21 mouse cellular contexts compared by ENCODE assay signal in genomic region chr2:152349205-152349604, GRCm38 (mm10). TPM values are rescaled to one million over a fixed set of nuclear protein-coding genes. Genes with fewer than 3 reads are reported as not detected.
DNase-seq lines count a peak whose midpoint lies in the region; ATAC-seq and TF ChIP-seq lines count a peak whose summit lies in the region.
"Had no signal": no experiment of that assay in that cellular context is flagged by ENCODE, and none has a peak within 500 bp of the region (broad histone marks: within the 10 kb centered on the region; RNA-seq: fewer than 3 reads in every experiment).

No protein-coding gene starts in this region.

- TF ChIP-seq CTCF in ES-Bruce4 (IDR thresholded peaks at IDR 0.05; ENCODE audit: low read depth, low read length), result no peak
- no peak for TF ChIP-seq CTCF in embryonic fibroblast, embryonic 13.5 days (IDR thresholded peaks at IDR 0.05; ENCODE audit: borderline replicate concordance, insufficient read depth, low read length)

- H3K9me3 ChIP-seq in forebrain, embryonic 10.5 days, result no peaks in the 10 kb centered on the region
- H3K9me3 ChIP-seq in forebrain, embryonic 15.5 days, result no peaks in the 10 kb centered on the region
- H3K9me3 ChIP-seq in ES-Bruce4 (replicated peaks; ENCODE audit: control insufficient read depth, insufficient read depth, low read length, poor library complexity, severe bottlenecking), result no peaks in the 10 kb centered on the region
- H3K9me3 ChIP-seq in liver, embryonic 15.5 days (replicated peaks), result no peaks in the 10 kb centered on the region
- H3K9me3 ChIP-seq: midbrain, embryonic 13.5 days; neural tube, embryonic 15.5 days had no signal

- no peak for DNase-seq in forebrain, embryonic 10.5 days (ENCODE audit: extremely low spot score, low spot score)
- no peak for DNase-seq in embryo, embryonic 11 days
- DNase-seq in testis, postnatal 14 days (ENCODE audit: low spot score), result no peak
- DNase-seq: cerebellum, postnatal 36 days; gastrocnemius, postnatal 25 days; thymus, postnatal 36 days had no signal

- 80% methylated on average over 6 of the region's 6 CpGs for WGBS in forebrain, embryonic 10.5 days
- WGBS in forebrain, embryonic 15.5 days, result 74% methylated on average over 6 of the region's 6 CpGs
- WGBS in liver, embryonic 15.5 days (ENCODE audit: insufficient replicate concordance), result 61% methylated on average over 6 of the region's 6 CpGs

- H3K4me1 ChIP-seq in forebrain, embryonic 10.5 days, result peaks cover 14% of the 10 kb centered on the region
- peaks cover 5% of the 10 kb centered on the region for H3K4me1 ChIP-seq in forebrain, embryonic 15.5 days
- no peaks in the 10 kb centered on the region for H3K4me1 ChIP-seq in ES-Bruce4 (ENCODE audit: control insufficient read depth, insufficient read depth, low read length)
- H3K4me1 ChIP-seq in embryonic fibroblast, embryonic 13.5 days (ENCODE audit: control insufficient read depth, insufficient read depth, low read length), result peaks cover 15% of the 10 kb centered on the region
- H3K4me1 ChIP-seq in liver, embryonic 15.5 days (replicated peaks), result peaks cover 50% of the 10 kb centered on the region

- no peak overlapping the region for H3K4me3 ChIP-seq in forebrain, embryonic 10.5 days
- H3K4me3 ChIP-seq in forebrain, embryonic 15.5 days, result no peak overlapping the region
- peak overlapping the region; percentile 32 for H3K4me3 ChIP-seq in ES-Bruce4 (ENCODE audit: low read depth, low read length)
- H3K4me3 ChIP-seq in embryonic fibroblast, embryonic 13.5 days (ENCODE audit: insufficient read depth, low read length), result no peak overlapping the region
- no peak overlapping the region for H3K4me3 ChIP-seq in liver, embryonic 15.5 days (replicated peaks)
- H3K4me3 ChIP-seq: erythroblast, embryonic 14.5 days; left cerebral cortex, adult 2 months; midbrain, embryonic 13.5 days; neural tube, embryonic 15.5 days had no signal

- no peak overlapping the region for H3K4me2 ChIP-seq in forebrain, embryonic 15.5 days (replicated peaks)
- no peak overlapping the region for H3K4me2 ChIP-seq in liver, embryonic 15.5 days
- H3K4me2 ChIP-seq: midbrain, embryonic 13.5 days; neural tube, embryonic 15.5 days had no signal

- no peak for ATAC-seq in forebrain, embryonic 15.5 days (replicated peaks)
- ATAC-seq in liver, embryonic 15.5 days (ENCODE audit: insufficient read depth), result no peak
- no peak for ATAC-seq in megakaryocyte, adult 5-6 weeks (ENCODE audit: poor library complexity, severe bottlenecking)
- ATAC-seq: forebrain, embryonic 14.5 days; midbrain, embryonic 13.5 days had no signal

- no peak for TF ChIP-seq POLR2A in ES-Bruce4 (IDR thresholded peaks at IDR 0.05; ENCODE audit: insufficient read depth, low read length)
- TF ChIP-seq POLR2A in embryonic fibroblast, embryonic 13.5 days (IDR thresholded peaks at IDR 0.05; ENCODE audit: low read depth, low read length), result no peak

- peak; percentile 75; the same call in 1 of the 2 replicates for TF ChIP-seq EP300 in ES-Bruce4 (IDR thresholded peaks at IDR 0.05; ENCODE audit: insufficient read depth, low read depth, low read length)

- H3K27me3 ChIP-seq in forebrain, embryonic 10.5 days (ENCODE audit: poor library complexity, severe bottlenecking), result peaks cover 17% of the 10 kb centered on the region
- H3K27me3 ChIP-seq in forebrain, embryonic 15.5 days, result 0 out of 2 replicates have a peak, but pooled peaks cover 6% of the 10 kb centered on the region
- H3K27me3 ChIP-seq in ES-Bruce4 (ENCODE audit: control insufficient read depth, insufficient read depth, low read length, poor library complexity, severe bottlenecking), result no peaks in the 10 kb centered on the region
- H3K27me3 ChIP-seq in liver, embryonic 15.5 days, result no peaks in the 10 kb centered on the region
- H3K27me3 ChIP-seq: Patski had no signal

- H3K36me3 ChIP-seq in forebrain, embryonic 10.5 days (replicated peaks), result no peaks in the 10 kb centered on the region
- H3K36me3 ChIP-seq in forebrain, embryonic 15.5 days, result no peaks in the 10 kb centered on the region
- H3K36me3 ChIP-seq in ES-Bruce4 (ENCODE audit: control insufficient read depth, insufficient read depth, low read length, poor library complexity, severe bottlenecking), result no peaks in the 10 kb centered on the region
- H3K36me3 ChIP-seq in liver, embryonic 15.5 days (replicated peaks), result no peaks in the 10 kb centered on the region
- H3K36me3 ChIP-seq: midbrain, embryonic 13.5 days; neural tube, embryonic 15.5 days had no signal

- peak overlapping the region; percentile 40; the same call in 1 of the 2 replicates for H3K27ac ChIP-seq in forebrain, embryonic 10.5 days
- no peak overlapping the region for H3K27ac ChIP-seq in forebrain, embryonic 15.5 days (replicated peaks)
- H3K27ac ChIP-seq in ES-Bruce4 (ENCODE audit: insufficient read depth, low read length), result peak overlapping the region; percentile 95
- peak overlapping the region; percentile 38; the same call in 1 of the 2 replicates for H3K27ac ChIP-seq in embryonic fibroblast, embryonic 13.5 days (ENCODE audit: insufficient read depth, low read length)
- 0 out of 2 replicates have a peak overlapping the region, but pooled peaks have one; percentile 14 for H3K27ac ChIP-seq in liver, embryonic 15.5 days (replicated peaks)
- H3K27ac ChIP-seq: hindbrain, postnatal 0 days; left cerebral cortex, adult 2 months; midbrain, embryonic 13.5 days; neural tube, embryonic 15.5 days had no signal

- H3K9ac ChIP-seq in forebrain, embryonic 15.5 days (replicated peaks), result no peak overlapping the region
- peak overlapping the region; percentile 59 for H3K9ac ChIP-seq in ES-Bruce4 (ENCODE audit: low read depth, poor library complexity, severe bottlenecking)
- H3K9ac ChIP-seq in liver, embryonic 15.5 days, result no peak overlapping the region
- H3K9ac ChIP-seq: midbrain, embryonic 13.5 days; neural tube, embryonic 15.5 days had no signal

RNA-seq across cellular contexts. Expression of gene Trib3, which starts 5.4 kb away (rescaled TPM):
- 2.3 and 3.1 TPM in 2 replicates for polyA plus RNA-seq in forebrain, embryonic 10.5 days (2016; fragmentation: Nextera tagmentation; extraction: Ambion mirVana)
- polyA plus RNA-seq in forebrain, embryonic 15.5 days (2015; fragmentation: Nextera tagmentation; extraction: Ambion mirVana), result 0.55 and 0.85 TPM in 2 replicates
- polyA plus RNA-seq in ES-Bruce4 (2011; ENCODE audit: insufficient read depth, insufficient read length, low read depth, missing spikeins), result 11.4 and 12.3 TPM in 2 replicates
- polyA plus RNA-seq in embryonic fibroblast, embryonic 13.5 days (2011; ENCODE audit: insufficient read length, low read depth, missing spikeins), result 49.1 and 85.1 TPM in 2 replicates
- polyA plus RNA-seq in liver, embryonic 15.5 days (2015; fragmentation: Nextera tagmentation; extraction: Ambion mirVana), result 3.8 and 4.4 TPM in 2 replicates
- total RNA-seq in megakaryocyte, adult 5-6 weeks (2015), result 0.16 and 1.3 TPM in 2 replicates
- 1.1 TPM in 1 of 2 replicates, not detected in the other for total RNA-seq in megakaryocyte, adult 5-6 weeks (2017)
- total RNA-seq: megakaryocyte progenitor cell, adult 5-6 weeks had no signal

RNA-seq across cellular contexts. Expression of gene Rbck1, which starts 16.8 kb away (rescaled TPM):
- 98.1 and 98.2 TPM in 2 replicates for polyA plus RNA-seq in forebrain, embryonic 10.5 days (2016; fragmentation: Nextera tagmentation; extraction: Ambion mirVana)
- polyA plus RNA-seq in forebrain, embryonic 15.5 days (2015; fragmentation: Nextera tagmentation; extraction: Ambion mirVana), result 102 and 105 TPM in 2 replicates
- polyA plus RNA-seq in ES-Bruce4 (2011; ENCODE audit: insufficient read depth, insufficient read length, low read depth, missing spikeins), result 86.7 and 89.1 TPM in 2 replicates
- 59.0 and 79.2 TPM in 2 replicates for polyA plus RNA-seq in embryonic fibroblast, embryonic 13.5 days (2011; ENCODE audit: insufficient read length, low read depth, missing spikeins)
- polyA plus RNA-seq in liver, embryonic 15.5 days (2015; fragmentation: Nextera tagmentation; extraction: Ambion mirVana), result 41.4 and 46.1 TPM in 2 replicates
- total RNA-seq in megakaryocyte, adult 5-6 weeks (2015), result 45.4 and 46.2 TPM in 2 replicates
- total RNA-seq in megakaryocyte, adult 5-6 weeks (2017), result 54.8 and 55.5 TPM in 2 replicates

RNA-seq across cellular contexts. Expression of gene Nrsn2, which starts 27.2 kb away (rescaled TPM):
- polyA plus RNA-seq in forebrain, embryonic 10.5 days (2016; fragmentation: Nextera tagmentation; extraction: Ambion mirVana), result 1.1 and 2.4 TPM in 2 replicates
- 13.5 and 13.6 TPM in 2 replicates for polyA plus RNA-seq in forebrain, embryonic 15.5 days (2015; fragmentation: Nextera tagmentation; extraction: Ambion mirVana)
- polyA plus RNA-seq in ES-Bruce4 (2011; ENCODE audit: insufficient read depth, insufficient read length, low read depth, missing spikeins), result 1.1 TPM in 1 of 2 replicates, not detected in the other
- not detected in 2 replicates for polyA plus RNA-seq in embryonic fibroblast, embryonic 13.5 days (2011; ENCODE audit: insufficient read length, low read depth, missing spikeins)
- not detected in 2 replicates for polyA plus RNA-seq in liver, embryonic 15.5 days (2015; fragmentation: Nextera tagmentation; extraction: Ambion mirVana)
- total RNA-seq in megakaryocyte, adult 5-6 weeks (2015), result not detected in 2 replicates
- total RNA-seq in megakaryocyte, adult 5-6 weeks (2017), result not detected in 2 replicates
- total RNA-seq: gastrocnemius, postnatal 25 days; hematopoietic stem cell, adult 5-6 weeks; megakaryocyte progenitor cell, adult 5-6 weeks had no signal
- polyA plus RNA-seq: erythroblast, embryonic 14.5 days; liver, embryonic 16.5 days; Patski had no signal

RNA-seq across cellular contexts. Expression of gene Sox12, which starts 48.7 kb away (rescaled TPM):
- 9.3 and 9.5 TPM in 2 replicates for polyA plus RNA-seq in forebrain, embryonic 10.5 days (2016; fragmentation: Nextera tagmentation; extraction: Ambion mirVana)
- 17.7 and 18.3 TPM in 2 replicates for polyA plus RNA-seq in forebrain, embryonic 15.5 days (2015; fragmentation: Nextera tagmentation; extraction: Ambion mirVana)
- 27.5 and 31.3 TPM in 2 replicates for polyA plus RNA-seq in ES-Bruce4 (2011; ENCODE audit: insufficient read depth, insufficient read length, low read depth, missing spikeins)
- polyA plus RNA-seq in embryonic fibroblast, embryonic 13.5 days (2011; ENCODE audit: insufficient read length, low read depth, missing spikeins), result 15.0 and 20.3 TPM in 2 replicates
- polyA plus RNA-seq in liver, embryonic 15.5 days (2015; fragmentation: Nextera tagmentation; extraction: Ambion mirVana), result 1.2 and 1.5 TPM in 2 replicates
- 0.27 and 0.60 TPM in 2 replicates for total RNA-seq in megakaryocyte, adult 5-6 weeks (2015)
- 0.12 and 0.15 TPM in 2 replicates for total RNA-seq in megakaryocyte, adult 5-6 weeks (2017)

RNA-seq across cellular contexts. Expression of gene Tbc1d20, which starts 55.6 kb away (rescaled TPM):
- polyA plus RNA-seq in forebrain, embryonic 10.5 days (2016; fragmentation: Nextera tagmentation; extraction: Ambion mirVana), result 28.4 and 28.6 TPM in 2 replicates
- polyA plus RNA-seq in forebrain, embryonic 15.5 days (2015; fragmentation: Nextera tagmentation; extraction: Ambion mirVana), result 36.8 and 37.9 TPM in 2 replicates
- polyA plus RNA-seq in ES-Bruce4 (2011; ENCODE audit: insufficient read depth, insufficient read length, low read depth, missing spikeins), result 27.7 and 32.3 TPM in 2 replicates
- polyA plus RNA-seq in embryonic fibroblast, embryonic 13.5 days (2011; ENCODE audit: insufficient read length, low read depth, missing spikeins), result 61.7 and 74.1 TPM in 2 replicates
- polyA plus RNA-seq in liver, embryonic 15.5 days (2015; fragmentation: Nextera tagmentation; extraction: Ambion mirVana), result 10.7 and 12.3 TPM in 2 replicates
- 23.3 and 28.1 TPM in 2 replicates for total RNA-seq in megakaryocyte, adult 5-6 weeks (2015)
- total RNA-seq in megakaryocyte, adult 5-6 weeks (2017), result 23.2 and 28.9 TPM in 2 replicates
